Mouse (Mus musculus) heart, postnatal 0 days (tissue): ENCODE results near the gene Tmem150a.

Experiments used
- CTCF ChIP-seq: IDR thresholded peaks from 2 replicates; pipeline ENCODE4 v1.5.1; 2016; ENCODE audit warnings: antibody characterized with exemption, control low read depth, low read depth
- EP300 ChIP-seq: IDR thresholded peaks from 2 replicates; pipeline ENCODE4 v1.6.1; 2016; ENCODE audit warnings: antibody characterized with exemption, low read depth

DNA sequence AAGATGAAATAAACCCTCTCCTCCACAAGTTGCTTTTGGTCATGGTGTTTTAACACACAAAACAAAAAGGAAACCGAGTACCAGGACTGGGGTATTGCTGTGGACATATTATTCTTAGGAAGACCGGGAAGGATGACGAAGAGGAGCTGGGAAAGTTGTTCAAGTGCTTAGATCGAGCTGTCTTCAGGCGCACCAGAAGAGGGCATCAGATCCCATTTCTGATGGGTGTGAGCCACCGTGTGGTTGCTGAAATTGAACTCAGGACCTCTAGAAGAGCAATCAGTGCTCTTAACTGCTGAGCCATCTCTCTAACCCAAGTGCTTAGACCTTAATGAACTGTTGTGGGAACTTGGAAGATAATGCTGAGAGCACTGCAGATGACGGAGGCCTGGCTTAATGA is 8.8 kb downstream of the Tmem150a start:
- TF ChIP-seq CTCF, result peak; percentile 27
- no peak for TF ChIP-seq EP300
